8 mouse cellular contexts compared by ENCODE assay signal in genomic region chr9:77379625-77380024, GRCm38 (mm10). TPM values are rescaled to one million over a fixed set of nuclear protein-coding genes. Genes with fewer than 3 reads are reported as not detected.
DNase-seq lines count a peak whose midpoint lies in the region; ATAC-seq and TF ChIP-seq lines count a peak whose summit lies in the region.

No protein-coding gene starts in this region.

- H3K4me1 ChIP-seq in embryonic fibroblast, embryonic 13.5 days (ENCODE audit: control insufficient read depth, insufficient read depth, low read length): no peaks in the 10 kb centered on the region

- H3K4me3 ChIP-seq in embryonic fibroblast, embryonic 13.5 days (ENCODE audit: insufficient read depth, low read length): no peak overlapping the region

- ATAC-seq in erythroid progenitor cell, adult 5-6 weeks (replicated peaks; ENCODE audit: low FRiP score, poor library complexity, severe bottlenecking): no peak

- TF ChIP-seq CTCF in embryonic fibroblast, embryonic 13.5 days (IDR thresholded peaks at IDR 0.05; ENCODE audit: borderline replicate concordance, insufficient read depth, low read length): peak; percentile 61

- no peak for TF ChIP-seq POLR2A in embryonic fibroblast, embryonic 13.5 days (IDR thresholded peaks at IDR 0.05; ENCODE audit: low read depth, low read length)

- no peak overlapping the region for H3K27ac ChIP-seq in embryonic fibroblast, embryonic 13.5 days (ENCODE audit: insufficient read depth, low read length)

- DNase-seq in ovary, postnatal 10 days (ENCODE audit: low spot score): peak; percentile 17
- DNase-seq in ovary, adult 18-20 months (ENCODE audit: low spot score): no peak
- DNase-seq in adrenal gland, postnatal 14 days: peak; percentile 87
- DNase-seq in kidney, postnatal 14 days: peak; percentile 62
- peak; percentile 8 to 9 for DNase-seq in lung, adult 18-20 months
- peak; percentile 47 to 49 for DNase-seq in right cerebral cortex, postnatal 36 days (ENCODE audit: low spot score in 2 of 2)

RNA-seq across cellular contexts. Expression of gene Mlip, which starts 26.9 kb away (rescaled TPM):
- total RNA-seq in adrenal gland, postnatal 14 days (2021): 0.94 and 1.0 TPM in 2 replicates
- polyA plus RNA-seq in embryonic fibroblast, embryonic 13.5 days (2011; ENCODE audit: insufficient read length, low read depth, missing spikeins): 0.90 TPM in 1 of 2 replicates, not detected in the other
- not detected in 2 replicates for total RNA-seq in erythroid progenitor cell, adult 5-6 weeks (2015; ENCODE audit: low replicate concordance)
- total RNA-seq in erythroid progenitor cell, adult 5-6 weeks (2017; ENCODE audit: low replicate concordance): not detected in 2 replicates
